Mouse (Mus musculus): ENCODE data around the gene Atrn. TPM values are rescaled to one million over a fixed set of nuclear protein-coding genes. Genes with fewer than 3 reads are reported as not detected.

Gene Atrn
- total RNA-seq, 4 experiments from 2014 or later = 98.2 to 108 (median 104) TPM

DNA sequence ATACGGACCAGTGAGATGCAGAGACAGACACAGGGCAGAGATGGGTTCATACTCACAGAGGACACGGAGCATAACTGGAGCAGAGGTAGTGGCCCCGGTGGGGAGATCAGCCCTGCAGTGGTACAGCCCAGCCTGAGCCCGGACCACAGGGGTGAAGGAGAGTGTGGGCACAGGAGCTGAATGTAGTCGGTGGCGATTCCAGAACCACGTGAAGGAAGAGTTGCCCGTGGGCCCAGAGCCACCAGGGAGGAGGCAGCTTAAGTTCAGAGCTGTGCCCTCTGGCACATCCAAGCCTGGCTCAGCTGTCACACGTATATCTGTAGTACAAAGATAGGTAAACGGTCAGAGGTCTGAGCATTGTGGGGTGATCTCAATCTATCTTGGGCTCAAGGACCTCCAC, 166.2 kb downstream of the Atrn start:
- no peak for DNase-seq (ENCODE audit: low spot score in 2 of 2)

Small RNAs within 50 kb of the gene (microRNA-seq; reads per million reads assigned to microRNA genes)
- gene Mir6973b = 0 to 0.51 reads per million in 2 experiments

Other genes starting within 250 kb of the Atrn start
- gene Ddrgk1, start 241.8 kb upstream of the Atrn start, total RNA-seq (2022) = 100 to 1,000 TPM in 3 of 4 experiments, 10 to 100 TPM in 1; 95.9 to 122 (median 110) TPM
- gene Itpa, start 238.9 kb upstream of the Atrn start, total RNA-seq (2022) = 10 to 100 TPM; 32.1 to 36.0 (median 34.7) TPM
- 1 to 10 TPM; 1.2 to 2.0 (median 1.6) TPM for gene Slc4a11, start 209.0 kb upstream of the Atrn start, total RNA-seq (2022)
- 100 to 1,000 TPM in 1 of 4 experiments, 10 to 100 TPM in 3; 74.4 to 113 (median 91.0) TPM for gene 4930402H24Rik, start 89 bp upstream of the Atrn start, total RNA-seq (2022)
- 10 to 100 TPM; 52.8 to 62.0 (median 58.8) TPM for gene Gfra4, start 136.6 kb downstream of the Atrn start, total RNA-seq (2022)
- 1 to 10 TPM in 2 of 4 experiments, under 1 TPM in 2; 0.62 to 1.4 (median 1.0) TPM for gene Adam33, start 157.3 kb downstream of the Atrn start, total RNA-seq (2022)
- 1 to 10 TPM in 1 of 4 experiments, under 1 TPM in 3; 0.39 to 1.5 (median 0.75) TPM for gene Siglec1, start 180.3 kb downstream of the Atrn start, total RNA-seq (2022)
- gene Hspa12b, start 220.8 kb downstream of the Atrn start, total RNA-seq (2022) = 10 to 100 TPM in 2 of 4 experiments, 1 to 10 TPM in 2; 8.8 to 11.8 (median 9.6) TPM
- not detected for gene Gm11037, start 227.0 kb downstream of the Atrn start, total RNA-seq (2022)